Mouse (Mus musculus) thymus, postnatal 4 days (tissue): ENCODE measurements around the gene Mrc1.
"Not testable (repeated sequence)": the region's sequence is repeated elsewhere in the genome, so short reads cannot be mapped to it uniquely, and the experiment has no call there.

Source experiments
- DNase-seq: peaks from one replicate; pipeline ENCODE4 v3.0.0; 2021

Gene Mrc1

DNA sequence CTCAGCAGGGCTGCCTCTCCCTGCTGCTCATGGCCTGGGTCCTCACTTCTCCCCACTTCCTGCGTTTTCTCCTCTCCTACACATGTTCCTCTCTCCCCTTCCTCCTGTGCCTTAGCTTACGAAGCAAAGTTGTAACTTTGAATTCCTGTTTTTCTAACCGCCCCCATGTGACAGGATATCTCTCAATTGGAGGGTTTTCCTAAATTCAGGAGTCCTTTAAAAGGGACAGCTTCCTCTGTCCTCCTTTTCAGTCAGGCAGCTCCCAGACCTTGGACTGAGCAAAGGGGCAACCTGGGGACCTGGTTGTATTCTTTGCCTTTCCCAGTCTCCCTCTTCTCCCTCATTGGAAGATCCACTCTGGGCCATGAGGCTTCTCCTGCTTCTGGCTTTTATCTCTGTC lies at the start of gene Mrc1:
TSS of gene Mrc1 (plus strand) at position 244 of the 400 bp plus-strand sequence.
- peak; percentile 16 for DNase-seq

DNA sequence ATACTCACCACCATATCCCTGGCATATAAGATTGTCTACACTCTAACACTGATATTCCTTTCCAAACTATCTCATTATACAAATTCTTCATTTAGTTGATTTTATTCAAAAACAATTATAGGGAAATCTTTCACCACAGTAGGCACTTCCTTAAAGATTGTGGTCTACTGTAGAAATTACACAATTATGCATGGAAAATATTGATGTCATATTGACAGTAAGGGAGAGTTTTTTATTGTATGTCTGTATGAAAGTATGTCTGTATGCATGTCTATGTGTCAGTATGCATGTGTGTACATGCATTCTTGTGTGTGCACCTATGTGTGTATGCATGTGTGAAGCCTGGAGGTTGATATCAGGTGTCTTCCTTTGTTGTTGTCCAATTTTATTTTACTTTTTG lies 44.8 kb upstream of the Mrc1 start:
- no peak for DNase-seq

DNA sequence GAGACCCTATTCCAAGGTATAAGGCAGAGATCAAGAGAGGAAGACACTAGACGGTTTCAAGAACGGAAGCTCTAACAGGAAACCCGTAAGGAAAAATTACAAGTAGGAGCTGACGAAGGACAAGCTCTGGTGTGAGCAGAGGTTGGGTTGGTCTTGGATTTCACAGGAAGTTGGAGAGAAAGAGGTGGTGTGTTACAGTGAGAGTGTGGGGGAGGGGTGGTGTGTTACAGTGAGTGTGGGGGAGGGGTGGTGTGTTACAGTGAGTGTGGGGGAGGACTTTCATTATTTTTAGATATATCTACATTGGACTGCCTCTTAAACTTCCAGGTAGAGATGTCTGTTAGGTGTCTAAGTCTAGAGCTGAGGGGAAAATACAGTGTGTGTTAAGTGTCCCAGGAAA lies 38.5 kb upstream of the Mrc1 start:
- DNase-seq: peak; percentile 39

DNA sequence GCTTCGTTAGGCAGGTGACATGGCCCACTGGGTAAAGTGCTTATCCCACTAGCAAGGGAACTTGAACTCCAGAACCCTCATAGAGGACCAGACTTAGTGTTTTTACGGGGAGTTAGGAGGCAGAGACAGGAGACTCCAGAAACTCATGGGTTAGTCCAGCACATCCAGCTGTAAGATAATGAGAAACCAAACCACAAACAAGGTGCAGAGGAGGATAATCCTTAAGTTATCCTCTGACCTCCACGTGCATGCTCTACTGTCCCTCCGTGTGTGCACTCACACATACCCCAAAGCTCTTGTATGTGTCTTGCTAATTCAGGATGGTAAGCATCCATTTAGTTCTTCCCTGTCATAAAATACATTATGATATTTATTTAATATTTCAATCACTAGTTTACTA lies 37.6 kb upstream of the Mrc1 start:
- no peak for DNase-seq

DNA sequence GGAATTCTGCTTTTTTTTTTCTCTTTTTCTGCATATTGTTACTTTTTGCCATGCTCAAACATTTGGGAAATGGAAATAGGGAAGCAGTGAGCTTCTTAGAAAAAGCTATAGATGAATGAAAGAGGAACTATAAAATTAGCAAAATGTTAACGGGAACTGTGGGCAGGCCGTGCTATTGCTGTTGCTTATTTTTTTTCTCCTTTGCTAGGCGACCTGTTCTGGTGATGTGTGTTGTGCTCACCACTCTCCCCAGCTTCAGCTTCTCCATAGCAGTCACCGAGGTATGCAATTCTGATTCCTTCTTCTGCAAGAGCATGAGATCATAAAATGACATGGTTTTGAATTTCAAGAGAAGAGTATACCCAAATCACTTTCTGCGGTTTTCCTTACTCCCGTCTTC lies 37.1 kb upstream of the Mrc1 start:
- DNase-seq: no peak

DNA sequence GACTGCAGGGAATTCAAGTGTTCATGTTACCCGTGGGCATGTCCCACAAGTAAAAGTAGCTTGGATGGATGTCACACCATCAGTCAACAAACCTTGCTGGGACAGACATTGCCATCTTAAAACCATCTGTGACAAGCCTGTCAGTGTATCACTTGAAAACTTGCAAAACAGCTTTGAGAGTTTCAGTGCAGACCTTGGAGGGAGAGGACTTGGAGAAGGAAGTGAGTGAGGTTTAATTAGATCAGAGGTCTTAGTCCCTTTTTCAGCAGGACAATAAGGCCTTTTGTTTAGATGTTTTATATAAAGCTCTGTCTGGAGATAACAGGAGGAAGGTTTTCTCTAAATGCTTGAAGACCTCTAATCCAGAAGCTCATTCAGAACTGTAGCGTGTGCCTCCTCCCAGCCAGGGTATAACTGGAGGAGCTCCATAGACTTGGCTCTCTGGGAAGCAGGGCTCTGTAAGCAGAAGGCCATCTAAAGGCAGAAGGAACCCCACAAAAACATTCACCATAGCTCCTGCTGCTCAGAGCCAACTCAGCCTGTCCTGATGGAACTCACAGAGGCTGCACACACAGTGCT lies 30.8 kb upstream of the Mrc1 start:
- not testable (repeated sequence) for DNase-seq

DNA sequence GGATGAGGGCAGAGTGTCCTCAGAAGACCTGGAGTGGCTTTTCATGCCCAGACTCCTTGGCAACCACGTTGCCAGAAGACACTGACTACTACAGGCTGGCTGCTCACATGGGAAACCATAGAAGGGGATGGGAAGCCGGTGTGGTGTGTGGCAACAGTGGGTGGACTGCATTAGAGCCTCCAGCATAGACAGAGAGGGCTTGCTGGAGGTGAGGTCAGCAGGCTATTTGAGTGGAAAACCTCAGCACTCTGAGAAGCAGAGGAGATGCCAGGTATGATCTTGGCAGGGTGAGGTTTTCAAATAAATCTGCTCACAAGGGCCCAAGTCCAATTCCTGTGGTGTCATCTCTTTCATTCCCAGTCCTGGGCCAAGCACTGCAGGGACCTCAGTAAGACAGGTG lies 29.6 kb upstream of the Mrc1 start:
- DNase-seq: no peak

DNA sequence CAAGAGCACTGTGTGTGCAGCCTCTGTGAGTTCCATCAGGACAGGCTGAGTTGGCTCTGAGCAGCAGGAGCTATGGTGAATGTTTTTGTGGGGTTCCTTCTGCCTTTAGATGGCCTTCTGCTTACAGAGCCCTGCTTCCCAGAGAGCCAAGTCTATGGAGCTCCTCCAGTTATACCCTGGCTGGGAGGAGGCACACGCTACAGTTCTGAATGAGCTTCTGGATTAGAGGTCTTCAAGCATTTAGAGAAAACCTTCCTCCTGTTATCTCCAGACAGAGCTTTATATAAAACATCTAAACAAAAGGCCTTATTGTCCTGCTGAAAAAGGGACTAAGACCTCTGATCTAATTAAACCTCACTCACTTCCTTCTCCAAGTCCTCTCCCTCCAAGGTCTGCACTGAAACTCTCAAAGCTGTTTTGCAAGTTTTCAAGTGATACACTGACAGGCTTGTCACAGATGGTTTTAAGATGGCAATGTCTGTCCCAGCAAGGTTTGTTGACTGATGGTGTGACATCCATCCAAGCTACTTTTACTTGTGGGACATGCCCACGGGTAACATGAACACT lies 28.2 kb upstream of the Mrc1 start:
- DNase-seq: not testable (repeated sequence)

DNA sequence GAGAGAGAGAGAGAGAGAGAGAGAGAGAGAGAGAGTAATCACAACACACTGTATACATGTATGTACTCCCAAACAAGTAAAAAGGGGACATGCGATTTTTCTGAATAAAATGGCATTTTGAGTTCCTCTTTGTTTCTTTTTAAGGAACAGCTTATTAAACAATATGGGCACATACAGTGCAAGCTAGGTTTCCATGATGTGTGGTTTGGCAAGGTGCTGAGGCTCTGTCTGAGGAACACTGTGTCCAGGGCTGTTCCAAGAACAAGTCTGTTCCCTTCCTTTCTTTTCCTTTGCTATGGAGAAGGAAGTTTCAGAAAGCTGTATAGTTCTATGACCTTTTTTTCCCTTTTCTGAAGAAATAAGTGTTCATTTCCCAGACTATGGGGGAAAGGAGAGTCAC lies 24.9 kb upstream of the Mrc1 start:
- DNase-seq: no peak

DNA sequence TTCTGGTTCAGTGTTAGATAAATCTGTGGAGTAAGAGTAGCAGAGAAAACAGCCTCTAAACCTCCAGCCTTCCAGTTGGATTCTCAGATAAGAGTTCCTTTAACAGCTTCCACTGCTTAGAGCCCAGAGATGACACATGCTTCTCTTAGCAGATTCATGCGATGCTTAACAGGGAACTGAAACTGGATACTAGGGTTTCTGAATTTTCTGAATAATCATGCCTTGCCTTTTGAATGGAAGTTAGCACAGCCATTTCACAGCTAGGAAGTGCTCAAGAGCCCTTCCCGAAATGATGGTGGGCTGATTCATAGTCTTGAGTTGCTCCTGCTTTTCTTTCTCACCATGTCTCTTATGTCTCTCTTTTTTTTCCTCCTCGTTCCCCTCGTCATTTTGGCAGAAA lies 22.4 kb upstream of the Mrc1 start:
- no peak for DNase-seq

DNA sequence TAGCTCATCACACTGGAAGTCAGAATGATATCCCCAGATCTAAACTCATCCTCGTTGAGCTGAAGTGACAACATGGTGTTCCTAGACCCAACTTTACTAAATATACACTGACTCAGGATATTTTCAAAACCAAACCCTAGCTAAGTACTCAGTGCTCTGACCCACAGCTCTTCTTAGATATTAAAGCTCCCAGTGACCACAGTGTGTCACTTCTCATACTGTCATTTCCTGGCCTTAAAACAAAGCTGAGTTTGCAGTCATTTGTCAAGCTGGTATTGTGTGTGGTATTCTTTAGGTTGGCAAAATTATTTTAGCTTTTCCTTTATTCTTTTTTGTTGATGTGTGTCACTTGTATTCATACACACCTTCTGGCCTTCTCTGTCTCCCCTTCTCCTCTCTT lies 18.5 kb upstream of the Mrc1 start:
- DNase-seq: no peak

DNA sequence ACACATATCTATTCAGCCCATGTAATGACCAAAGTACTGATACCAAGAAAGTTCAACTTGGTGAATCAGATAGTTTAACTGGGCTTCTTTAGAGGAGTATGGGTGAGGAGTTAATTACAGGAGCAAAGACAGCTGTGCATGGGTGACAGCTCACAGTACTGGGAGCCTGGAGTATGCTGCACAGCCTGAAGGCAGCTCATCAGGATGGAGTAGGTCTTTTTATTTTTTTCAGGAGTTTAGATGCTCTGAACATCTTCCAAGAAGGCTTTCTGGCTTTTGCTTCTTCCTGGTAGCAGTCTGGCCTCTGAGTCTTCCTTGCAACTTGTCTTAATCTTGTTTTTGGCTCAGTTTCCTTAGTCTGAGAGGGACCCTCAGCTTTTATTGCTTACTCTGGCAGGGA lies 17.6 kb upstream of the Mrc1 start:
- no peak for DNase-seq

DNA sequence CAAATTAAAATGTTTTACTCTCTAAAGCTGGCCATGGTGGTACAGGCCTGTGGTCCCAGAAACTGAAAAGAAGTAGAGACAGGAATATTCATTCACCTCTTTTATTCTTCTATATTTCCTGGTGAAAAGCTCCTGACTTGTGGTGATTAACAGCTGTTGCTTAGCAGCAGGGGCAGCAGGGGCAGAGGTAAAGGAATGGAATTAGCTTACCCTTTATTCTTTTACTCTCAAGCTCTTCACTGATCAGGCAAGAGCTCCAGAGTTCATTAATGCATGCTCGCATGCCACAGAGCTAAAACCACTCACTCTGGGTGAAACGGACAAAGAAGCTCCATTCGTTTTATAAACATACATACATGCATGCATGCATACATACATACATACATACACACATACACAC lies 14.4 kb upstream of the Mrc1 start:
- no peak for DNase-seq

DNA sequence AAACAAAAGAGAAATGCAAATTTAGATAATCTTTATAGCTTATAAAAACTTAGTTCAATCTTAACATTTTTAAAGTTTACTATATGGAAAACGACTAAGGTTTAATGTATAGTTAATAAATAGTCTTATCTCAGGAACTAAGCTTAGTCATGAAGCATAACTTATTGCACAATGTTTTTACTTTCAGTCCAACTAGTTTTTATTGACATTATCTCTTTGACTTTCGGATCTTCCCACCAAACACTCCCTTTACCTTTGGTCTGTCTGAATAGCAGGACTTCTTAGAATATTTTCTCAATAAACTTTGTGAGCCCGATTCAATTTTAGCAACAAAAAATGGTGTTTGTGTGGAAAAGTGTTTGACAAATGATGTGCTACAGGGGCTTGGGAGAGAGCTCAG lies 12.5 kb upstream of the Mrc1 start:
- no peak for DNase-seq

DNA sequence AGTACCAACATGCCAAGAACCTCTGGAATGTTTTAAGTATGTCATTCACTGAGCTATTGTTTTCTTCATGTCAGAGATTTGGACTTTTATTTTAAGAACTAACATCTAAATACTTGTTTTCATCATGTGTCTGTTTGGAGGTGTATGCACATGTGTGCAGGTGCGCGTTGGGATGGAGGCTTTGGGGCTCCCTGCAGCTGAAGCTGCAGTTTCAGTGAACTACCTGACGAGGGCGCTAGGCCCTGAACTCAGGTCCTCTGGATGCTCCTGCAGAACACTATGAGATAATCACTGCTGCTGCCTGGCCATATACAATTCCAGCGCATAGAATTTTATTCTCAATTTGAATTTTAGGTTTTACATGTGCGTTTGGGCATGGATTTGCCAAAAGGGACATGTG lies 11.1 kb upstream of the Mrc1 start:
- DNase-seq: peak; percentile 10

DNA sequence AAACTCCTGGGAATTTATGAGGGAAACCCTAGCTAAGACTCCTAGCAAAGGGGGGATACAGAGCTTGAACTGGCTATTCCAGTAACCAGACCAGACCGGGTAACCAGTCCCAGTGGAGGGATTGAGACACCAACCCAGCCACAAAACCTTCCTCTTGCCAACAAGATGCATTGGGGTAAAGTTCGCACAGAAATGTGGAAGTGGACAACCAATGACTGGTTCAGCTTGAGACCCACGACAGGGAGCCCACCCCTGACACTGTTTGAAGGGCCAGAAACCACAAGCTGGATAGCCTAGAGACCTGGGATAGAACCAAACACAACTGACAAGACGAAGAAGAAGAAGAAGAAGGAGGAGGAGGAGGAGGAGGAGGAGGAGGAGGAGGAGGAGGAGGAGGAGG lies 4.8 kb upstream of the Mrc1 start:
- no peak for DNase-seq

DNA sequence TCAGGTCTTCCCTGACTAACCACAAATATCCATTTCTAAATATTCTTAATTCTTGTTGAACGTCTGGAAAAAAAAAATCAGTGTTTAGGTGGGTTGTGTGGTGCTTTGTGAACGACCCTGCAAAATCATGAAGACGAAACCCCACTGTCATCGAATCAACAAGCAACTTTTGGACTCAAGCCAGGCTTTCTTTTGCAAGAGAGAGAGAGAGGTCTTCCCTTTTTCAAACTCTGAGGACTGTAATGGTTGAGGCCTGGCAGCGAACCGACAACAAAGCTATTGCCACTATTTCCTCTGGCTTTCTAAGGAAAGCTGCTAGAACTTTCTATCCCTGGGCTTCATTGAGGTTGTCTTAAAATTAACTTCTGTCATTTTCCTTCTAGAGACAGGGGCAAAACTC lies 697 bp upstream of the Mrc1 start:
- no peak for DNase-seq

DNA sequence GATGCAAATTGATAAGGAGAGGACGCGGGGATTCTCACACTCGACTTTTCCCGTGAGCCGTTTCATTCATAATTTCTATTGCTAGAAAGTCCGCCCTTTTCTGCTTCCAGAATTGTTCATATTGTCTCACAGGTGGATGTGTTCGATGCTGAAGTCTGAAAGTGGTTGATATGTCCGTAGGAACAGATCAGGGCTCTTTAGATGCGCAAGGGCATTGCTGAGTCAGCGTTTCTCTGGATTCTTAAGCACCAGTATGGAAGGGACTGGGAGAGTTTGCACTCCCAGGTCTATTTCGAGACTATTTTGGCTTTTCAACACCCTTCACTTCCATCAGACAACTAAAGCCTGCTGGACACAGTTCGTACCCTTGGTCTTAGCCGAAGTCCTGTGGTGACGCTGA lies 787 bp downstream of the Mrc1 start:
- DNase-seq: no peak

DNA sequence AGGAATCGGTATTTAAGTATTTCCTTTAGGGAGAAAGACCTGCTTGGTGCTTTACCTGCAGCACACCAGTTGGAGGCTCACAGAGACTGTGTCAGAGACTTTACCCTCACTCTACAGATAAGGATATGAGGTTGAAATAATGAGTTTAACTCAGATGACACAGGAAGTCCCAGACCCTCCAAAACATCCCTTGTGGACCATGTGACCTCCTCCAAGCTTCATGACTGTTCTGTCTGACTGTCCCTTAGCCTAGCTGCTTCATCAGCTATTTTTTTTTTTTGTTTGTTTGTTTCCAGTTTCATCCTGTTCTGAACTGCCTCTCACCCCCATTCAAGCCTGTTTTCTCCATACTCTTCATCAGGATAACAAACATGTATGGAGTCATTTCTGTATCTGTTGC lies 3.7 kb downstream of the Mrc1 start:
- no peak for DNase-seq

DNA sequence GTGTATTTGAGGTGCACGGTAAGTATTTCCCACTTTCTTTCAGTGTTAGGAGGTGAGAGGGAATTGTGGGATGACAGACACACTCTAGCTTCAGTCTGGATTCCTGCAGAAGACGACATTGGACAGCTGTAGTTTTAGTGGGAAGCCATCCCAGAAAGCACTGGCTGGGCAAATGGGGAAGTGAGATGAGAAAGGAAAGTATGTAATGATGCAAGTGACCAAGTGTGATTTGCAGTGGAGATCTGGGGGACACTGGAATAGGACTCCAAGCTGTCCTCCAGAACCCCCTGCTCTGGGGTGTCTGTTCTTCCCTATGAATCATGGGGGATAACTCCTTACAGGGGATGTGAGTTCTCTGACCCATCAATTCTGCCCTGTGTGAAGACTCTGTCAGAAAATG lies 4.8 kb downstream of the Mrc1 start:
- DNase-seq: no peak

DNA sequence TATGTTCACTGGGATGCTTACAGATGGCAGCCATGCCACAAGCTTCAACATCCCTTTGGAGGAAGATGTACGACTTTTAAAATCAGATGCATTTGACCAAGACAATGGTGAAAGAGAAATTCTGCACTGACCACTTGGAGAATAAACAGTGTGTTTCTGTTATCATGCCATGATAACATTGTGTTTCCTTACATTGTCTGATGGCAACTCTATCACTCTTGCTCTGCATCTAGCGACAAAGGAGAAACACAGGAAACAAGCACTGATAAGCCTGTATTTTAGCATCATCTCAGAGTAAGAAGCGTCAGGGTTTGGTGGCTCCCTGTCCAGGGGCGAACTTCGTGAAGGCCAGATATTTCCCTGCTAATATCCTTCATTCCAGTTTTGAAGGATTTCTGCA lies 6.1 kb downstream of the Mrc1 start:
- DNase-seq: no peak

DNA sequence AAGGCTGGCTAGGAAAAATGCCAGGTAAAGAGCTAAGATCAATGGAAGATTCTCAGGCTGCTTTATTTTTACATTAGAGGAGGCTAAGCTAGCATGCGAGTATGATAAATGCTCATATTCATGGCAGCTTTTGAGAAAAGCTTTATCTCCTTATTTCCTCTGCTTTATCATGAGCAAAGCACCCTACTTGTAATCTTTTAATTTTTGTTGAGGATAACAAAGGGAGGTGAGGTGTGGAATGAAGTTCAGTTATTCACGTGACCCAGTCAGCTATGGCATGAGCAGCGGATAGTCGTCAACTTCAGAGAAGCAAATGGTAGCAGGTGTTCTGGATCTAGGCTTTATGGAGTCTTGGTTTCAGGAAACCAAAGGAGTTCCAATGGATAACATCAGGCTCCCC lies 7.7 kb downstream of the Mrc1 start:
- DNase-seq: no peak

DNA sequence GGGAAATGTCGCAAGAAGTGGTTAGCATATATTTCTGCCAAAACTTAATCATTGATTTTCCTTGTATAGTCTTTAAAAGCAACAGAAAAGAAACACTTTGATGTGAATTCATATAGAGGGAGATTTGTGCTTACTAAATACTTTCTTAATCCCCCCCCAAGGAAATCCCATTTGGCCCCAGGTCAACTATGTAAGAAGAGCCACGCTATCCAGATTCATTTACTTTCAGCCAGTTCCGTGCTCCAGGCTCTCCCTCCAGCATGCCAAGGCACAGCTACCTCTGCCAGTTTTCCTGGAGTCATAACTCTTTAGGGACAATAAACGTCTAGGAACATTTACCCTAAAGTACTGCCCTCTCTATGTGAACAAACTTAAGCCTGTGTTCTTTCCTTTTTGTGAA lies 8.5 kb downstream of the Mrc1 start:
- DNase-seq: no peak

DNA sequence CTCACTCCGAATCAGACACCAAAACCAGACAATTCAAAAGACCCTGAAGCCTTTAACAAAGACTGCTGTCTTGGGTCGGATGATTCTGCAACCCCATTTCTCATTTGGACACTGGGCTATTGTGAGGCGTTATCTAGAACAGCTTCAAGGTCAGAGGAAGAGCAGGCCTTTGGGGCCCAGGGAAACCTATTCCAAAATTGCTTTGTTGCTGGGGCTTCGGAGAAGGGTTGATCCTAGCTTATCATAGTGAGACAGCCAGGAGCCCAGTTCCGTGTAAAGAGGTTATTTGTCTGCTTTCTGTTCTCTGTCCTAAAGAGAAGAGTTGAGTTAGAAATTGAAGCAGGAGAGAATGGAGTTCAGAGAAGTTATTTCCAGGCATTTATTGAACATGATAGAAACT lies 10.0 kb downstream of the Mrc1 start:
- DNase-seq: no peak

DNA sequence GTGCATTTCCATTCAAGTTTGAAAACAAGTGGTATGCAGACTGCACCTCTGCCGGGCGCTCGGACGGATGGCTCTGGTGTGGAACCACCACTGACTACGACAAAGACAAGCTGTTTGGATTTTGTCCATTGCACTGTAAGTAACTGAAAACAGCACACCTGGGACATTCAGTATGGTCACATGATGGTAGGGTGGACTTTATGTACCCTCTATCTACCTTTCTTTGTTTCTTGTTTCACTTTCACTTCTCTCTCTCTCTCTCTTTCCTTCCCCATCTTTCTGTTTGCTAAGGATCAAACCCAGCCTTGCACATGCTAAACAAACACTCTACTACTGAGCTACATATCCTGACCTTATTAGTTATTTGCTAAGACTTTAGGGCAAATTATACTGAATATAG lies 15.0 kb downstream of the Mrc1 start:
- DNase-seq: no peak

DNA sequence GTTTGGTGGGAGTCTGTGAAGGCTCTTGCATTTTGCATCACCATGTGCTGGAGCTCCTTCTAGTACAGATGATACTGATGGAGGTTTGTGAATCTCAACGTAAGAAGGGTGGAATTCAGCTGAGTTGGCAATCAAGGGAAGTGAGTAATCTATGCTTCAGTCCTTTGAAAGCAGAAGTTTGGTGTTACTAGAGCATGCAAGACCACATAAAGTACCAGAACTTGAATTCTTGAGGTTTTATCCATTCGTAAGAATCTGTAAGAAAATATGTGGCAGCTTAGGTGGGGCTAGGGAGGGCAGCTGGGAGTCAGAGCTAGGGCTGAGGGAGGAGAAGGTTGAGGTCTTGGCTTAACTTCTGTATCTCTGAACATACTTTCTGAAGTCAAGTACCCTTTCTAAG lies 15.5 kb downstream of the Mrc1 start:
- no peak for DNase-seq
